Mouse (Mus musculus) spleen, adult 2 months (tissue): ENCODE data around the gene Agbl4.

Experiments
- CTCF ChIP-seq: fragments of 200-500 bp; IDR thresholded peaks from 2 replicates; pipeline ENCODE4 v1.5.1; 2011; ENCODE audit warnings: mild to moderate bottlenecking, inconsistent platforms; ENCODE audit not compliant: insufficient read depth, insufficient read length, insufficient replicate concordance; ENCODE audit errors: extremely low read depth
- POLR2A ChIP-seq: fragments of 200-500 bp; IDR thresholded peaks from 2 replicates; pipeline ENCODE4 v1.6.1; 2011; ENCODE audit warnings: low read depth, low read length, inconsistent platforms

DNA sequence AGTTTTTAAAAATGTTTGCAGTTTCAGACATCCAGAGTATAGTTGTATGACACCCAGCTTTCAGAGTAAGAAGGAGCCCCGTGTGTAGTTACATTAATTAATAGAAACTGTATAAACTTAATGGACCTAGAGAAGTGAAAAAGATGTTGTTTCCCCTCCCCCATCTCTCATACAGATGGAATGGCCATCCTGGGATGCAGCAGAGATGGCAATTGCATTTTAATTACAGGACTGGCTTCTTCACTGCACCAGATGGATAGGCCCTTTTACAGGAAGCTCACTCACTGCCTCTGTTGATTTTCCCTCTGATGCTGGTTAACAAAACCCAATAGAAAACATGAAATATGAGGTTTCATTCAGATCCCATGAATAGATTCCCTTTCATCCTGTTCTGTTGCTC is 337.7 kb downstream of the Agbl4 start:
- TF ChIP-seq CTCF (no peak), POLR2A (no peak)
